Mouse (Mus musculus): ENCODE data around the gene Iqgap2. TPM values are rescaled to one million over a fixed set of nuclear protein-coding genes. Genes with fewer than 3 reads are reported as not detected.

The Iqgap2 gene
- total and polyA plus RNA-seq, 2 experiments from 2014 or later, result 2.0 to 5.4 TPM

GRCm38 (mm10) chr13:95805469-95806166, 86.1 kb downstream of the Iqgap2 start:
- H3K4me2 ChIP-seq (ENCODE audit: low read depth, low read length, poor library complexity, severe bottlenecking), result no peak overlapping the region
- peaks cover 7% of the 10 kb centered on the region for H3K4me1 ChIP-seq (ENCODE audit: insufficient read depth, low read length)
- no peak overlapping the region for H3K27ac ChIP-seq (ENCODE audit: low read depth, low read length)
- H3K27me3 ChIP-seq (ENCODE audit: insufficient read depth, low read length), result no peaks in the 10 kb centered on the region
- H3K36me3 ChIP-seq (ENCODE audit: insufficient read depth, low read length), result no peaks in the 10 kb centered on the region
- no peak overlapping the region for H3K9ac ChIP-seq (replicated peaks; ENCODE audit: low read length, poor library complexity, severe bottlenecking)
- ATAC-seq (ENCODE audit: low FRiP score), result no peak
- no peak for TF ChIP-seq CTCF (IDR thresholded peaks at IDR 0.05)
- no peak for DNase-seq (ENCODE audit: low spot score)
- H3K9me3 ChIP-seq (ENCODE audit: low read length), result no peaks in the 10 kb centered on the region
- no peak overlapping the region for H3K4me3 ChIP-seq (ENCODE audit: low read depth, low read length)
- WGBS, result 60% methylated on average over 13 of the region's 13 CpGs

- no peak overlapping the region for H3K4me2 ChIP-seq (ENCODE audit: low read depth, low read length, poor library complexity, severe bottlenecking)
- no peak for ATAC-seq (ENCODE audit: low FRiP score)
- no peak for DNase-seq (ENCODE audit: low spot score)
- H3K4me1 ChIP-seq (ENCODE audit: insufficient read depth, low read length), result peaks cover 7% of the 10 kb centered on the region
- no peaks in the 10 kb centered on the region for H3K36me3 ChIP-seq (ENCODE audit: insufficient read depth, low read length)
- no peaks in the 10 kb centered on the region for H3K27me3 ChIP-seq (ENCODE audit: insufficient read depth, low read length)
- H3K27ac ChIP-seq (ENCODE audit: low read depth, low read length), result no peak overlapping the region
- TF ChIP-seq CTCF (IDR thresholded peaks at IDR 0.05), result no peak
- 91% methylated on average over 6 of the region's 6 CpGs for WGBS
- no peaks in the 10 kb centered on the region for H3K9me3 ChIP-seq (ENCODE audit: low read length)
- H3K4me3 ChIP-seq (ENCODE audit: low read depth, low read length), result no peak overlapping the region
- no peak overlapping the region for H3K9ac ChIP-seq (replicated peaks; ENCODE audit: low read length, poor library complexity, severe bottlenecking)
These were observed 87.6 kb downstream of the Iqgap2 start for GRCm38 (mm10) chr13:95804113-95804512.

- Histone ChIP-seq H3K27me3 (ENCODE audit: insufficient read depth, low read length) (no peaks in the 10 kb centered on the region), H3K4me3 (ENCODE audit: low read depth, low read length) (no peak overlapping the region), H3K4me1 (ENCODE audit: insufficient read depth, low read length) (no peaks in the 10 kb centered on the region), H3K27ac (ENCODE audit: low read depth, low read length) (no peak overlapping the region), H3K4me2 (ENCODE audit: low read depth, low read length, poor library complexity, severe bottlenecking) (no peak overlapping the region), H3K36me3 (ENCODE audit: insufficient read depth, low read length) (no peaks in the 10 kb centered on the region), H3K9ac (replicated peaks; ENCODE audit: low read length, poor library complexity, severe bottlenecking) (no peak overlapping the region), H3K9me3 (ENCODE audit: low read length) (no peaks in the 10 kb centered on the region)
- no peak for ATAC-seq (ENCODE audit: low FRiP score)
- no peak for TF ChIP-seq CTCF (IDR thresholded peaks at IDR 0.05)
- WGBS, result 70% methylated on average over 9 of the region's 9 CpGs
- peak; percentile 38 for DNase-seq (ENCODE audit: low spot score)
These were observed 90.8 kb downstream of the Iqgap2 start for GRCm38 (mm10) chr13:95800925-95801324.

GRCm38 (mm10) chr13:95799322-95799721, 92.4 kb downstream of the Iqgap2 start:
- ATAC-seq (ENCODE audit: low FRiP score) (no peak), DNase-seq (ENCODE audit: low spot score) (no peak)
- no peak overlapping the region for H3K4me2 ChIP-seq (ENCODE audit: low read depth, low read length, poor library complexity, severe bottlenecking)
- no peak overlapping the region for H3K27ac ChIP-seq (ENCODE audit: low read depth, low read length)
- no peak overlapping the region for H3K4me3 ChIP-seq (ENCODE audit: low read depth, low read length)
- no peaks in the 10 kb centered on the region for H3K36me3 ChIP-seq (ENCODE audit: insufficient read depth, low read length)
- TF ChIP-seq CTCF (IDR thresholded peaks at IDR 0.05), result no peak
- H3K4me1 ChIP-seq (ENCODE audit: insufficient read depth, low read length), result no peaks in the 10 kb centered on the region
- H3K9me3 ChIP-seq (ENCODE audit: low read length), result no peaks in the 10 kb centered on the region
- H3K27me3 ChIP-seq (ENCODE audit: insufficient read depth, low read length), result no peaks in the 10 kb centered on the region
- H3K9ac ChIP-seq (replicated peaks; ENCODE audit: low read length, poor library complexity, severe bottlenecking), result no peak overlapping the region
- WGBS, result 89% methylated on average over 4 of the region's 4 CpGs

- Histone ChIP-seq H3K4me2 (ENCODE audit: low read depth, low read length, poor library complexity, severe bottlenecking) (no peak overlapping the region), H3K36me3 (ENCODE audit: insufficient read depth, low read length) (no peaks in the 10 kb centered on the region), H3K27ac (ENCODE audit: low read depth, low read length) (no peak overlapping the region), H3K4me1 (ENCODE audit: insufficient read depth, low read length) (no peaks in the 10 kb centered on the region), H3K9me3 (ENCODE audit: low read length) (no peaks in the 10 kb centered on the region), H3K4me3 (ENCODE audit: low read depth, low read length) (no peak overlapping the region), H3K27me3 (ENCODE audit: insufficient read depth, low read length) (no peaks in the 10 kb centered on the region), H3K9ac (replicated peaks; ENCODE audit: low read length, poor library complexity, severe bottlenecking) (no peak overlapping the region)
- ATAC-seq (ENCODE audit: low FRiP score) (no peak), DNase-seq (ENCODE audit: low spot score) (no peak)
- 49% methylated on average over 6 of the region's 6 CpGs for WGBS
- TF ChIP-seq CTCF (IDR thresholded peaks at IDR 0.05), result no peak
These were observed 93.0 kb downstream of the Iqgap2 start for GRCm38 (mm10) chr13:95798721-95799120.

GRCm38 (mm10) chr13:95797530-95797929, 94.2 kb downstream of the Iqgap2 start:
- Histone ChIP-seq H3K36me3 (ENCODE audit: insufficient read depth, low read length) (no peaks in the 10 kb centered on the region), H3K27ac (ENCODE audit: low read depth, low read length) (no peak overlapping the region), H3K27me3 (ENCODE audit: insufficient read depth, low read length) (no peaks in the 10 kb centered on the region), H3K4me3 (ENCODE audit: low read depth, low read length) (no peak overlapping the region), H3K9me3 (ENCODE audit: low read length) (no peaks in the 10 kb centered on the region), H3K9ac (replicated peaks; ENCODE audit: low read length, poor library complexity, severe bottlenecking) (no peak overlapping the region), H3K4me1 (ENCODE audit: insufficient read depth, low read length) (no peaks in the 10 kb centered on the region), H3K4me2 (ENCODE audit: low read depth, low read length, poor library complexity, severe bottlenecking) (no peak overlapping the region)
- no peak for TF ChIP-seq CTCF (IDR thresholded peaks at IDR 0.05)
- no peak for ATAC-seq (ENCODE audit: low FRiP score)
- WGBS, result 94% methylated on average over 2 of the region's 2 CpGs
- DNase-seq (ENCODE audit: low spot score), result no peak
